Mouse (Mus musculus): ENCODE results near the gene Spem2. TPM values are rescaled to one million over a fixed set of nuclear protein-coding genes. Genes with fewer than 3 reads are reported as not detected.

Gene Spem2
- not detected in 2 replicates for polyA plus RNA-seq (2015; fragmentation: Nextera tagmentation; extraction: Ambion mirVana)

GRCm38 (mm10) chr11:69818365-69818764, at the start of gene Spem2:
Spem2 (minus strand) TSS chr11:69818465.

GRCm38 (mm10) chr11:69858113-69858998, 40.1 kb upstream of the Spem2 start, which contains the start of gene Tnk1:
Tnk1 (minus strand) TSS chr11:69858730.

GRCm38 (mm10) chr11:69846198-69846680, 28.0 kb upstream of the Spem2 start, which contains the start of gene Plscr3:
Plscr3 (plus strand) TSS chr11:69846376.

GRCm38 (mm10) chr11:69837952-69838713, 19.9 kb upstream of the Spem2 start, which contains the start of gene Tmem256:
Tmem256 (plus strand) TSS chr11:69838514.

GRCm38 (mm10) chr11:69837604-69837951, 19.3 kb upstream of the Spem2 start, which contains the start of gene Nlgn2:
Nlgn2 (minus strand) TSS chr11:69837784.

GRCm38 (mm10) chr11:69822080-69822479, 3.8 kb upstream of the Spem2 start, which contains the start of gene Spem1:
Spem1 (minus strand) TSS chr11:69822180.

GRCm38 (mm10) chr11:69815155-69815554, 3.1 kb downstream of the Spem2 start, which contains the start of gene Gm39566:
Gm39566 (minus strand) TSS chr11:69815298.

GRCm38 (mm10) chr11:69804972-69805909, 13.0 kb downstream of the Spem2 start, which contains the start of gene Tmem102:
Tmem102 (minus strand) TSS chr11:69805624.

GRCm38 (mm10) chr11:69801379-69801977, 16.8 kb downstream of the Spem2 start, which contains the start of gene Fgf11:
Fgf11 (minus strand) TSS chr11:69801857.

GRCm38 (mm10) chr11:69795168-69795982, 22.9 kb downstream of the Spem2 start, which contains the start of gene Chrnb1:
Chrnb1 (minus strand) TSS chr11:69795943.

Other genes with a start within 250 kb of the Spem2 start
- 10.6 and 11.8 TPM in 2 replicates for gene Wrap53, start 238.2 kb downstream of the Spem2 start, polyA plus RNA-seq (2015; fragmentation: Nextera tagmentation; extraction: Ambion mirVana)
- 50.4 and 67.8 TPM in 2 replicates for gene Trp53, start 238.1 kb downstream of the Spem2 start, polyA plus RNA-seq (2015; fragmentation: Nextera tagmentation; extraction: Ambion mirVana)
- gene Atp1b2, start 212.5 kb downstream of the Spem2 start, polyA plus RNA-seq (2015; fragmentation: Nextera tagmentation; extraction: Ambion mirVana), result 25.4 and 32.3 TPM in 2 replicates
- 0.14 TPM in 1 of 2 replicates, not detected in the other for gene Shbg, start 200.6 kb downstream of the Spem2 start, polyA plus RNA-seq (2015; fragmentation: Nextera tagmentation; extraction: Ambion mirVana)
- 41.0 and 44.3 TPM in 2 replicates for gene Sat2, start 196.4 kb downstream of the Spem2 start, polyA plus RNA-seq (2015; fragmentation: Nextera tagmentation; extraction: Ambion mirVana)
- 17.0 and 23.2 TPM in 2 replicates for gene Fxr2, start 185.5 kb downstream of the Spem2 start, polyA plus RNA-seq (2015; fragmentation: Nextera tagmentation; extraction: Ambion mirVana)
- not detected in 2 replicates for gene Sox15, start 163.2 kb downstream of the Spem2 start, polyA plus RNA-seq (2015; fragmentation: Nextera tagmentation; extraction: Ambion mirVana)
- gene Mpdu1, start 155.8 kb downstream of the Spem2 start, polyA plus RNA-seq (2015; fragmentation: Nextera tagmentation; extraction: Ambion mirVana), result 75.5 and 97.1 TPM in 2 replicates
- gene Cd68, start 152.3 kb downstream of the Spem2 start, polyA plus RNA-seq (2015; fragmentation: Nextera tagmentation; extraction: Ambion mirVana), result 34.5 TPM in 2 replicates
- 393 and 466 TPM in 2 replicates for gene Eif4a1, start 146.0 kb downstream of the Spem2 start, polyA plus RNA-seq (2015; fragmentation: Nextera tagmentation; extraction: Ambion mirVana)
- 46.6 and 53.5 TPM in 2 replicates for gene Senp3, start 136.4 kb downstream of the Spem2 start, polyA plus RNA-seq (2015; fragmentation: Nextera tagmentation; extraction: Ambion mirVana)
- 0.80 TPM in 2 replicates for gene Tnfsf13, start 132.7 kb downstream of the Spem2 start, polyA plus RNA-seq (2015; fragmentation: Nextera tagmentation; extraction: Ambion mirVana)
- gene Tnfsf12, start 122.6 kb downstream of the Spem2 start, polyA plus RNA-seq (2015; fragmentation: Nextera tagmentation; extraction: Ambion mirVana), result 17.7 and 26.1 TPM in 2 replicates
- 9.2 and 12.7 TPM in 2 replicates for gene Tnfsfm13, start 122.4 kb downstream of the Spem2 start, polyA plus RNA-seq (2015; fragmentation: Nextera tagmentation; extraction: Ambion mirVana)
- gene Polr2a, start 59.8 kb downstream of the Spem2 start, polyA plus RNA-seq (2015; fragmentation: Nextera tagmentation; extraction: Ambion mirVana), result 18.7 and 21.8 TPM in 2 replicates
- gene Slc35g3, start 56.5 kb downstream of the Spem2 start, polyA plus RNA-seq (2015; fragmentation: Nextera tagmentation; extraction: Ambion mirVana), result 0.22 TPM in 1 of 2 replicates, not detected in the other
- gene Zbtb4, start 52.6 kb downstream of the Spem2 start, polyA plus RNA-seq (2015; fragmentation: Nextera tagmentation; extraction: Ambion mirVana), result 3.7 and 4.4 TPM in 2 replicates
- gene Chrnb1, start 22.5 kb downstream of the Spem2 start, polyA plus RNA-seq (2015; fragmentation: Nextera tagmentation; extraction: Ambion mirVana), result 1.9 and 2.8 TPM in 2 replicates
- gene Fgf11, start 16.6 kb downstream of the Spem2 start, polyA plus RNA-seq (2015; fragmentation: Nextera tagmentation; extraction: Ambion mirVana), result 0.91 and 0.92 TPM in 2 replicates
- gene Tmem102, start 12.8 kb downstream of the Spem2 start, polyA plus RNA-seq (2015; fragmentation: Nextera tagmentation; extraction: Ambion mirVana), result 1.4 and 1.8 TPM in 2 replicates
- not detected in 2 replicates for gene Gm39566, start 3.2 kb downstream of the Spem2 start, polyA plus RNA-seq (2015; fragmentation: Nextera tagmentation; extraction: Ambion mirVana)
- gene Spem1, start 3.7 kb upstream of the Spem2 start, polyA plus RNA-seq (2015; fragmentation: Nextera tagmentation; extraction: Ambion mirVana), result not detected in 2 replicates
- gene Nlgn2, start 19.3 kb upstream of the Spem2 start, polyA plus RNA-seq (2015; fragmentation: Nextera tagmentation; extraction: Ambion mirVana), result 3.1 and 4.3 TPM in 2 replicates
- 479 and 845 TPM in 2 replicates for gene Tmem256, start 20.0 kb upstream of the Spem2 start, polyA plus RNA-seq (2015; fragmentation: Nextera tagmentation; extraction: Ambion mirVana)
- gene Plscr3, start 27.9 kb upstream of the Spem2 start, polyA plus RNA-seq (2015; fragmentation: Nextera tagmentation; extraction: Ambion mirVana), result 74.4 and 74.8 TPM in 2 replicates
- gene Tnk1, start 40.3 kb upstream of the Spem2 start, polyA plus RNA-seq (2015; fragmentation: Nextera tagmentation; extraction: Ambion mirVana), result 0.19 and 0.47 TPM in 2 replicates
- gene Tmem95, start 59.6 kb upstream of the Spem2 start, polyA plus RNA-seq (2015; fragmentation: Nextera tagmentation; extraction: Ambion mirVana), result not detected in 2 replicates
- 4.1 and 5.2 TPM in 2 replicates for gene Kctd11, start 62.9 kb upstream of the Spem2 start, polyA plus RNA-seq (2015; fragmentation: Nextera tagmentation; extraction: Ambion mirVana)
- gene Acap1, start 77.1 kb upstream of the Spem2 start, polyA plus RNA-seq (2015; fragmentation: Nextera tagmentation; extraction: Ambion mirVana), result 0.73 and 0.76 TPM in 2 replicates
- gene 2810408A11Rik, start 82.5 kb upstream of the Spem2 start, polyA plus RNA-seq (2015; fragmentation: Nextera tagmentation; extraction: Ambion mirVana), result 4.3 TPM in 2 replicates
- gene Neurl4, start 82.6 kb upstream of the Spem2 start, polyA plus RNA-seq (2015; fragmentation: Nextera tagmentation; extraction: Ambion mirVana), result 3.7 and 4.1 TPM in 2 replicates
- 48.8 and 63.0 TPM in 2 replicates for gene Gps2, start 95.4 kb upstream of the Spem2 start, polyA plus RNA-seq (2015; fragmentation: Nextera tagmentation; extraction: Ambion mirVana)
- gene Eif5a, start 103.5 kb upstream of the Spem2 start, polyA plus RNA-seq (2015; fragmentation: Nextera tagmentation; extraction: Ambion mirVana), result 749 and 924 TPM in 2 replicates
- 0.27 and 0.40 TPM in 2 replicates for gene Ybx2, start 117.3 kb upstream of the Spem2 start, polyA plus RNA-seq (2015; fragmentation: Nextera tagmentation; extraction: Ambion mirVana)
- 5.2 and 7.1 TPM in 2 replicates for gene Slc2a4, start 129.7 kb upstream of the Spem2 start, polyA plus RNA-seq (2015; fragmentation: Nextera tagmentation; extraction: Ambion mirVana)
- gene Cldn7, start 146.3 kb upstream of the Spem2 start, polyA plus RNA-seq (2015; fragmentation: Nextera tagmentation; extraction: Ambion mirVana), result 4.0 and 8.7 TPM in 2 replicates
- 17.2 and 21.6 TPM in 2 replicates for gene Ctdnep1, start 162.7 kb upstream of the Spem2 start, polyA plus RNA-seq (2015; fragmentation: Nextera tagmentation; extraction: Ambion mirVana)
- gene Elp5, start 164.1 kb upstream of the Spem2 start, polyA plus RNA-seq (2015; fragmentation: Nextera tagmentation; extraction: Ambion mirVana), result 104 and 109 TPM in 2 replicates
- gene Gabarap, start 172.7 kb upstream of the Spem2 start, polyA plus RNA-seq (2015; fragmentation: Nextera tagmentation; extraction: Ambion mirVana), result 665 and 705 TPM in 2 replicates
- gene Phf23, start 177.3 kb upstream of the Spem2 start, polyA plus RNA-seq (2015; fragmentation: Nextera tagmentation; extraction: Ambion mirVana), result 39.5 and 47.3 TPM in 2 replicates
- 14.5 and 17.4 TPM in 2 replicates for gene Dvl2, start 182.1 kb upstream of the Spem2 start, polyA plus RNA-seq (2015; fragmentation: Nextera tagmentation; extraction: Ambion mirVana)
- 103 and 150 TPM in 2 replicates for gene Acadvl, start 196.9 kb upstream of the Spem2 start, polyA plus RNA-seq (2015; fragmentation: Nextera tagmentation; extraction: Ambion mirVana)
- 5.0 and 5.4 TPM in 2 replicates for gene Dlg4, start 198.5 kb upstream of the Spem2 start, polyA plus RNA-seq (2015; fragmentation: Nextera tagmentation; extraction: Ambion mirVana)
- 10.5 and 12.1 TPM in 2 replicates for gene Asgr1, start 235.6 kb upstream of the Spem2 start, polyA plus RNA-seq (2015; fragmentation: Nextera tagmentation; extraction: Ambion mirVana)